Mouse (Mus musculus) testis, adult 2 months (tissue): ENCODE measurements around the gene Esrrg. TPM values are rescaled to one million over a fixed set of nuclear protein-coding genes. Genes with fewer than 3 reads are reported as not detected.

ENCODE experiments used
- H3K27ac ChIP-seq: fragments of 200-500 bp; 2 replicates; pipeline ENCODE4 v1.5.1; 2012; ENCODE audit warnings: low read depth, low read length; ENCODE audit not compliant: control insufficient read depth, insufficient read depth
- H3K27me3 ChIP-seq: fragments of 200-500 bp; 2 replicates; pipeline ENCODE4 v1.6.1; 2012; ENCODE audit warnings: mild to moderate bottlenecking, low read length, moderate library complexity; ENCODE audit not compliant: control insufficient read depth, insufficient read depth
- H3K36me3 ChIP-seq: fragments of 200-500 bp; 2 replicates; pipeline ENCODE4 v1.6.1; 2012; ENCODE audit warnings: mild to moderate bottlenecking, low read length; ENCODE audit not compliant: control insufficient read depth, insufficient read depth
- H3K4me1 ChIP-seq: fragments of 200-500 bp; 2 replicates; pipeline ENCODE4 v1.6.1; 2012; ENCODE audit warnings: low read length; ENCODE audit not compliant: control insufficient read depth, insufficient read depth
- H3K4me3 ChIP-seq: fragments of 200-500 bp; 2 replicates; pipeline ENCODE4 v1.5.1; 2012; ENCODE audit warnings: low read depth, mild to moderate bottlenecking, low read length, moderate library complexity, mixed read lengths; ENCODE audit not compliant: control insufficient read depth
- CTCF ChIP-seq: fragments of 200-500 bp; IDR thresholded peaks from 2 replicates; pipeline ENCODE4 v1.5.1; 2012; ENCODE audit warnings: low read depth, mild to moderate bottlenecking, inconsistent platforms, low read length, moderate library complexity; ENCODE audit not compliant: control insufficient read depth, insufficient read depth, insufficient replicate concordance
- POLR2A ChIP-seq: fragments of 200-500 bp; IDR thresholded peaks from 2 replicates; pipeline ENCODE4 v1.6.1; 2012; ENCODE audit warnings: low read depth, mild to moderate bottlenecking, inconsistent platforms, low read length, moderate library complexity; ENCODE audit not compliant: control insufficient read depth
- polyA plus RNA-seq: library from polyadenylated mRNA; depleted of rRNA; stranded (reverse); fragments of >200 nt; gene quantifications from 2 replicates; pipeline ENCODE4 v1.2.3, GENCODE M21; 2012

Gene Esrrg
- polyA plus RNA-seq, 1 experiment = 0.28 TPM

DNA sequence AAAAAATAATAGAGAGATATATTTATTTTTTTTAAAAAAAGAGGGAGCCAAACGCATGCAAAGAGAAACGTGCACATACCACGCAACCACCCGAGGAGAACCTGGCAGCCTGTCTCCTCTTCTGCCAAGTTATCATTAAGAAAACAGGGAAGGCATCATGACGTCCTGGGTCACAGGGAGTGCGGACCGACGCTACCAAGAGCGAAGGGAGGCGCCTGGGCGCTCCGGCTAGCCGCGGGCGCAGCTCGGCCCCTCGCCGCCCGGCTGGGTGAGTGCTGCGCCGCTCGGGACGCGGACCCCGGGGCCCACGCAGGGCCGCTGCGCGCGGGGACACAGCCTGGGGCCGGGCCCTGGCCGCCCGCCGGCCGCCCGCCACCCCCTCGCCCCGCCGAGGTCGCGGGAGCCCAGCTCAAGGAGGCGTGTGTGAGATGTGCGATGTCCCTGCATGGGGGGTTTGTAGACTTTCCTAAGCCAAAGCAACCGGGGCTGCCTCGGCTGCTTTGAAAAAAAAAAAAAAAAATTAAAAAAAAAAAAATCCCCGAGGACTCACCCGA lies 43.2 kb downstream of the Esrrg start:
- Histone ChIP-seq H3K27me3 (peaks cover 4% of the 10 kb centered on the region; the same call in 1 of the 2 replicates), H3K4me3 (peak overlapping the region; percentile 27), H3K36me3 (no peaks in the 10 kb centered on the region), H3K4me1 (peaks cover 5% of the 10 kb centered on the region), H3K27ac (no peak overlapping the region)
- TF ChIP-seq CTCF (no peak), POLR2A (no peak)

- H3K36me3 ChIP-seq = no peaks in the 10 kb centered on the region
- peaks cover 5% of the 10 kb centered on the region for H3K4me1 ChIP-seq
- no peak overlapping the region for H3K27ac ChIP-seq
- TF ChIP-seq POLR2A = no peak
- TF ChIP-seq CTCF = no peak
- no peak overlapping the region for H3K4me3 ChIP-seq
- H3K27me3 ChIP-seq = peaks cover 4% of the 10 kb centered on the region; the same call in 1 of the 2 replicates
Measured at GRCm38 (mm10) chr1:187652445-187652844, 43.9 kb downstream of the Esrrg start.

GRCm38 (mm10) chr1:187653390-187653789 lies 44.8 kb downstream of the Esrrg start:
- TF ChIP-seq CTCF = no peak
- TF ChIP-seq POLR2A = no peak
- H3K36me3 ChIP-seq = no peaks in the 10 kb centered on the region
- H3K4me3 ChIP-seq = no peak overlapping the region
- H3K27ac ChIP-seq = no peak overlapping the region
- H3K27me3 ChIP-seq = peaks cover 4% of the 10 kb centered on the region; the same call in 1 of the 2 replicates
- H3K4me1 ChIP-seq = peaks cover 5% of the 10 kb centered on the region

DNA sequence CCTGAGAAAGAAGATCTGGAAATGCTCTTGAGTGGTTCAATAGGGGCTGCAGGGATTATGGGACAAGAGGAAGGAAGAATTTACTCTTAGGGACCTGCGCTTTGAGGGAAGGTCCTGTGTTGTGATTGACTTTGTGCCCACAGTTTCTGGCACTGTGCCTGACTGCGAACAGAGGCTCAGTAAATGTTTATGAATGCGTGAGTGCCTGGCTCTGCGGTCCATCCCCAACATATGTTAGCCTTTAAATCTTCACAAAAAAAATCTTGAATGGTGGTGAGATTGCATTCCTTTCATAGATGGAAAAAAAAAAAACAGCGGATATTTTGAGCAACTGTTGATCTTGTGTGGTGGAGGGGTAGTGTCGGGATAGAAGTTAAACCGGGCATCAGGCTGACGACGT lies 52.4 kb downstream of the Esrrg start:
- Histone ChIP-seq H3K27ac (no peak overlapping the region), H3K36me3 (no peaks in the 10 kb centered on the region), H3K27me3 (no peaks in the 10 kb centered on the region), H3K4me1 (no peaks in the 10 kb centered on the region), H3K4me3 (no peak overlapping the region)
- no peak for TF ChIP-seq CTCF
- no peak for TF ChIP-seq POLR2A

GRCm38 (mm10) chr1:187662083-187662609 lies 53.6 kb downstream of the Esrrg start:
- no peak for TF ChIP-seq CTCF
- no peak for TF ChIP-seq POLR2A
- no peak overlapping the region for H3K4me3 ChIP-seq
- H3K36me3 ChIP-seq = no peaks in the 10 kb centered on the region
- no peaks in the 10 kb centered on the region for H3K4me1 ChIP-seq
- no peak overlapping the region for H3K27ac ChIP-seq
- H3K27me3 ChIP-seq = no peaks in the 10 kb centered on the region

GRCm38 (mm10) chr1:187663376-187663775 lies 54.8 kb downstream of the Esrrg start:
- no peaks in the 10 kb centered on the region for H3K36me3 ChIP-seq
- TF ChIP-seq CTCF (no peak), POLR2A (no peak)
- no peak overlapping the region for H3K27ac ChIP-seq
- no peaks in the 10 kb centered on the region for H3K4me1 ChIP-seq
- no peaks in the 10 kb centered on the region for H3K27me3 ChIP-seq
- no peak overlapping the region for H3K4me3 ChIP-seq

- no peaks in the 10 kb centered on the region for H3K27me3 ChIP-seq
- no peak overlapping the region for H3K27ac ChIP-seq
- TF ChIP-seq CTCF (no peak), POLR2A (no peak)
- H3K36me3 ChIP-seq = no peaks in the 10 kb centered on the region
- H3K4me3 ChIP-seq = no peak overlapping the region
- no peaks in the 10 kb centered on the region for H3K4me1 ChIP-seq
Measured at GRCm38 (mm10) chr1:187664261-187664660, 55.7 kb downstream of the Esrrg start.
